Mouse (Mus musculus): ENCODE data around the gene Spink4.

DNA sequence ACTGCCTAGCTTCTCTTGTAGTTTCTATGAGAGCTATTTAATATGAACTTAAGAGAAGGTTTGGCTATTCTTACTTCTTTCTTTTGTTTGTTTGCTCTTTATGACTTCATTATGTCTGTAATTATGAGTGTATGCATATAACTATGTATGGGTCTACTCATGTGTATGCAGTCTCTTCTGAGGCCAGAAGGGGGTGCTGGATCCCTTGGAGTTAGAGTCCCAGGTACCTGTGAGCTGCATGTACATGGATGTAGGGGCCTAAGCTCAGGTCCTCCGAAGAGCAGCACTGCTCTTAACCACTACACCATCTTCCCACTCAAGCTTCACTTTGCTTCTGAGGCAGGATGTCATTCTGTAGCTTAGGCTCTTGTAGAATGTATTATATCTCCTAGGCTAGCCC lies 33.7 kb downstream of the Spink4 start:
- no peak for TF ChIP-seq POLR2A (IDR thresholded peaks at IDR 0.05; ENCODE audit: insufficient read length, low read depth)
- no peak for TF ChIP-seq MAX (IDR thresholded peaks at IDR 0.05; ENCODE audit: low read depth)

Measured in myocyte (in vitro differentiated cells).